Mouse (Mus musculus): ENCODE data around the gene Serpina1d. TPM values are rescaled to one million over a fixed set of nuclear protein-coding genes. Genes with fewer than 3 reads are reported as not detected.
"Not testable (repeated sequence)": the region's sequence is repeated elsewhere in the genome, so short reads cannot be mapped to it uniquely, and the experiment has no call there.

Gene Serpina1d
- total RNA-seq (2021): not detected
- long read RNA-seq, experiment 1: 0 reads
- long read RNA-seq, experiment 2: 0 reads

DNA sequence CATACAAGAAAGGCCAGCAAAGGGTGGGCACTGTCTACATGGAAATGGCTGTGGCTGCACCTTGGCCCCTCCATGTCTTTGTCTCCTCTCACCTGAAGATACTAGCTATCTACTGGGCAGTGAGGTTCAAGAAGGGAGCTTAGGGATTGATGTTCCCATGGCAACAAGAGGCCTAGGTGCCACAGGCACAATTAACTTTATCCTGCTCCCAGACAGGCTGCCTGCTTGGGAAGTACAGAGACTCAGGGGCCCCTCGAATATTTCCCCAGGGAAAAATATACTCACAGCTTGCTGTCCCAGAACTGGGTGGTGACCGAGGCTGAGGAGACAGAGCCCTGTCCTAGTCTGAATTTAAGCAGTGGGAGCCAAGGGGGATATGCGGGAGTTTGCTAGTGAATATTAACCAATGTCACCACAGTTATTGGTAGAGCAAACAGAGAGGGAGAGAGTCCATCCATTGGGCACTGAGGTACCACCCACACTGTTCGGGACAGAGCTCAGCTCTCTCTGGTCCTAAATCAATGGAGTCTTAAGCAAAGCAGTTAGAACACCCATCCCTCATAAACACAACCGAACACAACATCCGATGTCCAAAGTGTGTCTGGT lies at the start of gene Serpina1d:
Gene Serpina1d (minus strand): TSS at position 347 of the 606 bp plus-strand sequence.
- intact Hi-C loops (cut with DNase I): not testable (repeated sequence)

DNA sequence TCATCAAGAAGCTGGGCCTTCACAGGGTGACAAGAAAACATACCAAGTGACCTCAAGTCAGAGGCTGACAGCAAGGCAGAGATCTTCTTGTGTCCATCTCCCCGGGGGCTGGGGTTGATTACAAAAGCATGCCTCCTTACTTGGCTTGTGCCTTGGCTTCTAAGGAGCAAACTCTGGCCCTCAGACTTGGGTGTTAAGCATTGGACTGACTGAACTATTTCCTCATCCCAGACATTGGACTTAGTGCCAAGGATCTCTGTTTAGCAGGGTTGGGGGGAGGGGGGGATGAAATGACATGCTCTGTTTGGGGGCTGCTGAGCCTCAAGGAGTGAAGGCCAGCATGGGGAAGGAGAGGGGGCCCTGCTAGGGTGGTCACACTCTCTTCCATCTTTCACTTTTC lies 2.8 kb downstream of the Serpina1d start:
- intact Hi-C loops (cut with DNase I): not testable (repeated sequence)

More for the DNA sequence above, at the start of gene Serpina1d:
- not testable (repeated sequence) for DNase-seq (ENCODE audit: low spot score in 2 of 2)

DNA sequence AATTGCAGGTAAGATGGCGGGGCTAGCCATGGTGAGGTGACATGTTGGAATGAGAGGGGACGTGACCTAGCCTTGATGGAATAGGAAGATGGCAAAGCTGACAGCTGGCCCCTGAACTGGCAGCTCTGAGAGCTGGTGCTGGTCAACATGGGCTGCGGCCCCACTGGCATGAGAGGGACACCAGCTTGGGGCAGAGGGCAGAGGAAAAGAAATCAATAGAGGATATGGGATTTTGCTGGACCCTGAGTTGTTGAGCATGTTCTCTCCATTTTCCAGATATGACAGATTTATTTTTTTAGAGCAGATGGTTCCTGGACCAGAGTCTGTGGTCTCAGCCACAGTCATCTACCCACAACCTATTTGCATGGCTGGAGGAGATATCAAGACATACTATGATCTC lies 10.3 kb downstream of the Serpina1d start:
- DNase-seq (ENCODE audit: low spot score in 2 of 2); intact Hi-C loops (cut with DNase I): not testable (repeated sequence)

More for the DNA sequence above, 2.8 kb downstream of the Serpina1d start:
- DNase-seq (ENCODE audit: low spot score in 2 of 2): not testable (repeated sequence)

DNA sequence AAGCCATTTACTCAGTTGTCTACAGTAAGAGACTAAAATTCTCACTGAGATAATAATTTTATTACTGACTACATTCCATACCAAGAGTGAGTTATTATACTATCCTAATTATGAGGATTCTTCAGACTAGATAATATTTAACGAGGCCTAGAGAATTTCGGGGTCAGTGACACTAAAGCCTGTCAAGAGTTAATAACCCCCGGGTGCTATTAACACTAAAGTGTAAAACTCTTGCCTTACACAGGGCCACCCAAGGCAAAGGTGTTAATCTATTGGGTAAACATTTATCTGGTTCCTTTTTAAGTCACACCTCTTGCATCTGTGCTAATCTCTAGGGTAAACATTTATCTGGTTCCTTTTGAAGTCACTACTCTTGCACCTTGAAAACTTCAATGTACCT lies 13.1 kb downstream of the Serpina1d start:
- intact Hi-C loops (cut with DNase I); DNase-seq (ENCODE audit: low spot score in 2 of 2): not testable (repeated sequence)

DNA sequence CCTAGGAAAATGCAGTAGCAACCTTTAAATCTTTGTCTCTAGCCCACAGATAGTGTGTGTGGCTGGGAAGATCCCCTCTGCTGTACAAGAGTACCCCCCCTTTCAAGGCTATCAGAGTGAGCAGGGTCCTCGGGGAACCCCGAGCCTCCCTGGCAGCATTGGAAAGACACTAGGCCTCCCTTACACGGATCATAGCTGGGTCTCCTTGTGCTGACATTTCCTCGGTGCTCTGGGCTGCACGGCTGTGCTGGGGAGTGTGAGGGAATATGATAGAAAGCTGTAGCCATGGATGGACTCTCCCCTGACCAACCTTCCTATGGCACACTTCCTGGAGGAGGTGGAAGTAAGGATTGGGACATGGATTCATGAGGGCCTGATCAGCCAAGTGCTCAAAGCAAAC lies 27.4 kb downstream of the Serpina1d start:
- DNase-seq (ENCODE audit: low spot score in 2 of 2); intact Hi-C loops (cut with DNase I): not testable (repeated sequence)

DNA sequence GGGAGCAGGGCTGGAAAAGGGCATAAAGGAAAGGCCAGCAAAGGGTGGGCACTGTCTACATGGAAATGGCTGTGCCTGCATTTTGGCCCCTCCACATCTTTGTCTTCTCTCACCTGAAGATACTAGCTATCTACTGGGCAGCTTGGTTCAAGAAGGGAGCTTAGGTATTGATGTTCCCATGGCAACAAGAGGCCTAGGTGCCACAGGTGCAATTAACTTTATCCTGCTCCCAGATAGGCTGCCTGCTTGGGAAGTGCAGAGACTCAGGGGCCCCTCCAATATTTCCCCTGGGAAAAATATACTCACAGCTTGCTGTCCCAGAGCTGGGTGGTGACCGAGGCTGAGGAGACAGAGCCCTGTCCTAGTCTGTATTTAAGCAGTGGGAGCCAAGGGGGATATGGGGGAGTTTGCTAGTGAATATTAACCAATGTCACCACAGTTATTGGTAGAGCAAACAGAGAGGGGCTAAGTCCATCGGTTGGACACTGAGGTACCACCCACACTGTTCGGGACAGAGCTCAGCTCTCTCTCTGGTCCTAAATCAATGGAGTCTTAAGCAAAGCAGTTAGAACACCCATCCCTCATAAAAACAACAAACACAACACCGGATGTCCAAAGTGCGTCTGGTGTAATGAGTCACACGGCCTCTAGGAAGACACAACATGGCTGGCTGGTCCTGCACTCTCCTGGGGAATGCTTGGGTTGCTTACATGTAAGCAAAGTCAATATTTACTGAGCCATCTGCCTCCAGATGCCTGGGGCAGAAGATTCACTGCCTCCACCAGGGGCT lies 35.4 kb downstream of the Serpina1d start:
- DNase-seq (ENCODE audit: low spot score in 2 of 2); intact Hi-C loops (cut with DNase I): not testable (repeated sequence)

DNA sequence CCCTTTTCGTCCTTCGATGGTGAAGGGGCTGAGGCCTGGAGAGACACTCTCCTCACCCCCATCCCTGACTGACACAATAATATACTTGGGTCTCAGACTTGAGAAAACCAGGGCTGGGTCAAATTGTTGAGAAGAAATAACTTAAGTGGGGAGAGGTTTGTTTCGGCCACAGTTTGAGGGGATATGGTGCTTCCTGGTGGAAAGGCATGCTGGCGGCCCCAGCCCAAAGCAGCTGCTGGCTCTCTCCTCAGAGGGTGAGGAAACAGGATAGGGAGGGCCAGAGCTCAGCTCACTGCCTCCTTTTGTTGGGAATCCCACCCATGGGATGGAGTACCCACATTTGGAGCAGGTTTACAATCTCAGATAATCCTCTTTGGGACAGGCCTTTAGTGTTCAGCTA lies 37.8 kb downstream of the Serpina1d start:
- intact Hi-C loops (cut with DNase I); DNase-seq (ENCODE audit: low spot score in 2 of 2): not testable (repeated sequence)

DNA sequence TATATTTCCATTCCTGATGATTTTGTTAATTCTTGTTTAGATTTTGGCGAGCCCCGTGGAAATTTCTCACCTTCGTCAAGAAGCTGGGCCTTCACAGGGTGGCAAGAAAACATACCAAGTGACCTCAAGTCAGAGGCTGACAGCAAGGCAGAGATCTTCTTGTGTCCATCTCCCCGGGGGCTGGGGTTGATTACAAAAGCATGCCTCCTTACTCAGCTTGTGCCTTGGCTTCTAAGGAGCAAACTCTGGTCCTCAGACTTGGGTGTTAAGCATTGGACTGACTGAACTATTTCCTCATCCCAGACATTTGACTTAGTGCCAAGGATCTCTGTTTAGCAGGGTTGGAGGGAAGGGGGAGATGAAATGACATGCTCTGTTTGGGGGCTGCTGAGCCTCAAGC lies 38.3 kb downstream of the Serpina1d start:
- intact Hi-C loops (cut with DNase I): not testable (repeated sequence)

More for the DNA sequence above, 38.3 kb downstream of the Serpina1d start:
- DNase-seq (ENCODE audit: low spot score in 2 of 2): not testable (repeated sequence)

Other genes with a start within 250 kb of the Serpina1d start
- gene Ppp4r4, start 241.3 kb downstream of the Serpina1d start, total RNA-seq (2021): 10 to 100 TPM; 14.5 to 14.6 TPM
- not detected for gene Serpina10, start 142.1 kb downstream of the Serpina1d start, total RNA-seq (2021)
- gene Serpina6, start 116.4 kb downstream of the Serpina1d start, total RNA-seq (2021): not detected
- not detected for gene Serpina16, start 97.5 kb downstream of the Serpina1d start, total RNA-seq (2021)
- gene Serpina1f, start 78.1 kb downstream of the Serpina1d start, total RNA-seq (2021): not detected
- gene Serpina1b, start 56.8 kb upstream of the Serpina1d start, total RNA-seq (2021): not detected
- gene Serpina1a, start 90.0 kb upstream of the Serpina1d start, total RNA-seq (2021): not detected
- gene Serpina1c, start 131.3 kb upstream of the Serpina1d start, total RNA-seq (2021): not detected
- gene Serpina1e, start 185.4 kb upstream of the Serpina1d start, total RNA-seq (2021): not detected
- not detected for gene Serpina11, start 216.4 kb upstream of the Serpina1d start, total RNA-seq (2021)
- 1 to 10 TPM in 1 of 2 experiments, under 1 TPM in 1; 0.77 to 1.4 TPM for gene Serpina9, start 240.2 kb upstream of the Serpina1d start, total RNA-seq (2021)